Mouse (Mus musculus): ENCODE results near the gene Vmn1r40.

DNA sequence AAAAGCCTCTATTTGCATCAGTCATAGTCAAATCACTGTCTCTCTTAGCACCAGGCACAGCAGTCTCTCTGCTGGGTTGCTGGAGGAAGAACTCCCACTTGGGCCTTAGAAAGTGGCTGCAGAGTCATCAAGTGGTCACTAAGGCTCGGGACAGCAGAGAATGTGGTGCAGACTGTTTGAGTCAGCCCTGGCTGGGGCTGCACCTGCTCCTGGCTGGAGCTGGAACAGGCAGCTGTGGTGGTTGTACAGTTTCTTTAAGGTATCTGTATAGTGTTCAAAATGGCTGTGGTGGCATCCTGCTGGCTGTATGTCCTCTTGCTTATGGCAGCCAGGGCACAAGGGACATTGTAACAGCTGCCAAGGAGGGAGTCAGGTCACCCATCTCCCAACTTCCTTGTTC is 46.9 kb upstream of the Vmn1r40 start:
- TF ChIP-seq TCF12 (IDR thresholded peaks at IDR 0.05; ENCODE audit: insufficient read depth, poor library complexity, severe bottlenecking) (no peak), POLR2A (IDR thresholded peaks at IDR 0.05; ENCODE audit: insufficient read length, low read depth) (no peak)

All from myocyte (in vitro differentiated cells).